Comparison of ENCODE assay signal across 9 mouse cellular contexts in genomic region chr12:76117632-76118153, GRCm38 (mm10). TPM values are rescaled to one million over a fixed set of nuclear protein-coding genes. Genes with fewer than 3 reads are reported as not detected.
A peak's percentile ranks its signal among the peaks of the same experiment; 100 is the strongest.
DNase-seq lines count a peak whose midpoint lies in the region; ATAC-seq and TF ChIP-seq lines count a peak whose summit lies in the region.
"Had no signal": no experiment of that assay in that cellular context is flagged by ENCODE, and none has a peak within 500 bp of the region (broad histone marks: within the 10 kb centered on the region; RNA-seq: fewer than 3 reads in every experiment).

No protein-coding gene starts in this region.

- no peak overlapping the region for H3K4me2 ChIP-seq in lung, embryonic 14.5 days
- H3K4me2 ChIP-seq in heart, postnatal 0 days (ENCODE audit: low read depth, low read length): no peak overlapping the region

- peak; percentile 43 for DNase-seq in lung, embryonic 14.5 days
- DNase-seq in lung, adult 2 months: no peak
- DNase-seq in brain, adult 2 months (ENCODE audit: low read depth, low spot score): peak; percentile 44
- peak; percentile 81 for DNase-seq in heart, postnatal 0 days (ENCODE audit: low spot score)
- DNase-seq in retina, postnatal 1 day: peak; percentile 21
- DNase-seq in right cerebral cortex, postnatal 36 days (ENCODE audit: low spot score in 2 of 2): no peak
- DNase-seq in urinary bladder, postnatal 36 days (ENCODE audit: low spot score in 2 of 2): no peak
- DNase-seq: cerebellum, adult 2 months had no signal

- H3K36me3 ChIP-seq in lung, embryonic 14.5 days (ENCODE audit: insufficient read depth): no peaks in the 10 kb centered on the region
- no peaks in the 10 kb centered on the region for H3K36me3 ChIP-seq in heart, postnatal 0 days (replicated peaks; ENCODE audit: control insufficient read depth, insufficient read depth, low read length)

- no peaks in the 10 kb centered on the region for H3K27me3 ChIP-seq in lung, embryonic 14.5 days (ENCODE audit: insufficient read depth, low read length)
- H3K27me3 ChIP-seq in heart, postnatal 0 days (ENCODE audit: control insufficient read depth, insufficient read depth, low read length): no peaks in the 10 kb centered on the region

- no peak for TF ChIP-seq POLR2A in lung, adult 2 months (IDR thresholded peaks at IDR 0.05; ENCODE audit: borderline replicate concordance, extremely low read depth, low read depth, low read length)

- TF ChIP-seq EP300 in heart, postnatal 0 days (IDR thresholded peaks at IDR 0.05; ENCODE audit: low read depth): peak; percentile 52; the same call in 1 of the 2 replicates

- no peaks in the 10 kb centered on the region for H3K4me1 ChIP-seq in lung, embryonic 14.5 days (ENCODE audit: insufficient read depth)
- H3K4me1 ChIP-seq in lung, adult 2 months (ENCODE audit: control insufficient read depth, insufficient read depth, low read length): no peaks in the 10 kb centered on the region
- H3K4me1 ChIP-seq in heart, postnatal 0 days (ENCODE audit: control insufficient read depth, insufficient read depth): 0 out of 2 replicates have a peak, but pooled peaks cover 3% of the 10 kb centered on the region

- no peaks in the 10 kb centered on the region for H3K9me3 ChIP-seq in lung, embryonic 14.5 days (ENCODE audit: low read depth, low read length)
- no peaks in the 10 kb centered on the region for H3K9me3 ChIP-seq in heart, postnatal 0 days (replicated peaks; ENCODE audit: control insufficient read depth, low read length)

- H3K9ac ChIP-seq in lung, embryonic 14.5 days: no peak overlapping the region
- no peak overlapping the region for H3K9ac ChIP-seq in heart, postnatal 0 days (replicated peaks; ENCODE audit: low read depth, low read length)

- TF ChIP-seq CTCF in lung, embryonic 14.5 days (IDR thresholded peaks at IDR 0.05; ENCODE audit: low read depth): no peak
- no peak for TF ChIP-seq CTCF in lung, adult 2 months (IDR thresholded peaks at IDR 0.05; ENCODE audit: insufficient read depth, low read length)
- TF ChIP-seq CTCF in heart, postnatal 0 days (IDR thresholded peaks at IDR 0.05; ENCODE audit: low read depth): no peak

- 48% methylated on average over 4 of the region's 4 CpGs for WGBS in lung, embryonic 14.5 days
- 58% methylated on average over 4 of the region's 4 CpGs for WGBS in lung, adult 2 months
- 29% methylated on average over 4 of the region's 4 CpGs for WGBS in heart, postnatal 0 days

- no peak overlapping the region for H3K27ac ChIP-seq in lung, embryonic 14.5 days (ENCODE audit: low read depth)
- peak overlapping the region; percentile 87 for H3K27ac ChIP-seq in heart, postnatal 0 days (ENCODE audit: low read depth)

- ATAC-seq in lung, embryonic 14.5 days (ENCODE audit: insufficient read depth): no peak
- ATAC-seq in heart, postnatal 0 days (ENCODE audit: insufficient read depth, low read depth): peak; percentile 94

- H3K4me3 ChIP-seq in lung, embryonic 14.5 days (ENCODE audit: low read depth, low read length): no peak overlapping the region
- no peak overlapping the region for H3K4me3 ChIP-seq in lung, adult 2 months (replicated peaks; ENCODE audit: extremely low read depth, low read depth, low read length)
- no peak overlapping the region for H3K4me3 ChIP-seq in heart, postnatal 0 days (ENCODE audit: low read depth, low read length)

RNA-seq across cellular contexts. Expression of gene Esr2, which starts 59.4 kb away (rescaled TPM):
- polyA plus RNA-seq in lung, embryonic 14.5 days (2014; fragmentation: Nextera tagmentation; extraction: Ambion mirVana): 0.26 and 0.46 TPM in 2 replicates
- 2.6 and 2.7 TPM in 2 replicates for polyA plus RNA-seq in lung, adult 2 months (2012; rRNA removed)
- 1.2 TPM in 1 of 2 replicates, not detected in the other for total RNA-seq in heart, postnatal 0 days (2014; rRNA removed; ENCODE audit: low replicate concordance)
- polyA plus RNA-seq in heart, postnatal 0 days (2015; fragmentation: Nextera tagmentation; extraction: Ambion mirVana): 0.14 and 0.19 TPM in 2 replicates
- total RNA-seq: granulocyte monocyte progenitor cell, adult 5-6 weeks had no signal

Comparison
In these comparisons a context has a peak if more than half of its experiments do, and no peak if none do; other contexts are left out.
1. DNase-seq: peak in lung, embryonic 14.5 days (single experiment), brain, adult 2 months (single experiment), heart, postnatal 0 days (single experiment) and retina, postnatal 1 day (single experiment); none in lung, adult 2 months (single experiment), right cerebral cortex, postnatal 36 days (0 of 2) and urinary bladder, postnatal 36 days (0 of 2).